Mouse (Mus musculus) Patski (cell line): ENCODE results near the gene Ss18l2. TPM values are rescaled to one million over a fixed set of nuclear protein-coding genes. Genes with fewer than 3 reads are reported as not detected.

ENCODE experiments used
- ATAC-seq: fragments of 100-300 bp; one replicate; pipeline ENCODE4 v1.8.0; 2021
- CTCF ChIA-PET: fragments of 350-600 bp; sonication (Branson Sonifier 250); formaldehyde crosslinking; loops from one replicate; lab custom pipeline; 2022; ENCODE audit warnings: inconsistent platforms; lab: Charles Lee
- POLR2A ChIA-PET: fragments of 350-600 bp; sonication (Branson Sonifier 250); formaldehyde crosslinking; loops from one replicate; lab custom pipeline; 2022; ENCODE audit warnings: antibody characterized with exemption, inconsistent platforms; lab: Charles Lee
- DNase-seq: peaks from one replicate; pipeline ENCODE4 v3.0.0-alpha.2; 2011; ENCODE audit warnings: low read depth, low spot score
- H3K27me3 ChIP-seq: fragments of 371-371 bp; one replicate; pipeline ENCODE4 v1.5.1; 2021
- CTCF ChIP-seq: fragments of 100-300 bp; IDR thresholded peaks from one replicate; pipeline ENCODE4 v1.5.1; 2021
- in situ Hi-C: fragments of 300-500 bp; cut with MboI; formaldehyde crosslinking; loops from 3 replicates; pipeline ENCODE4 v1.11.1; 2018; ENCODE audit warnings: low pct_unique_long_range_greater_than_20kb, mixed read lengths
- polyA plus RNA-seq: library from polyadenylated mRNA; unstranded; gene quantifications from one replicate; pipeline ENCODE4 v1.2.3, GENCODE M21; 2021

Ss18l2 gene
- polyA plus RNA-seq, 1 experiment from 2014 or later = 63.8 TPM

DNA sequence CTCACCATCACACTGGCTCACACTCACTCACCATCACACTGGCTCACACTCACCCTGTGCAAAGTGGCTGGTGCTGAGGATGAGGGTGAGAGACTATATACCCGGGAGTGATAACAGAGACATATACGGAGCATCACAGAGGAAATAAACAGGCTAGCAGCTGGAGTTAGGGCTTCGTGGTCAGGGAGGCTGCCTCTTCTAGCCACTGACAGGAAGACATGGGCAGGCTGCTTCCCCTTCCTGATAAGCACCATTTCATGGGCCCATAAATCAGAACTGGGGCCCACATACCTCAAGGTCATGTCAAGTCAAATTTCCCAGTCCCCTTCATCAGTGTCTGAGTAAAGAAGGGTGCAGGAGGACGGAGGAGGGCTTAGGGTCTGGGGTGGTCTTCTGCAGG, 33.1 kb upstream of the Ss18l2 start:
- no peak for TF ChIP-seq CTCF
- DNase-seq (no peak), ATAC-seq (no peak)
- in situ Hi-C loops = loop anchor here (5.0 kb wide), 1 partner anchor 195 kb away; no protein-coding TSS in a partner anchor
- peaks cover 5% of the 10 kb centered on the region for H3K27me3 ChIP-seq
- ChIA-PET POLR2A (no interaction called here), CTCF (no interaction called here)

DNA sequence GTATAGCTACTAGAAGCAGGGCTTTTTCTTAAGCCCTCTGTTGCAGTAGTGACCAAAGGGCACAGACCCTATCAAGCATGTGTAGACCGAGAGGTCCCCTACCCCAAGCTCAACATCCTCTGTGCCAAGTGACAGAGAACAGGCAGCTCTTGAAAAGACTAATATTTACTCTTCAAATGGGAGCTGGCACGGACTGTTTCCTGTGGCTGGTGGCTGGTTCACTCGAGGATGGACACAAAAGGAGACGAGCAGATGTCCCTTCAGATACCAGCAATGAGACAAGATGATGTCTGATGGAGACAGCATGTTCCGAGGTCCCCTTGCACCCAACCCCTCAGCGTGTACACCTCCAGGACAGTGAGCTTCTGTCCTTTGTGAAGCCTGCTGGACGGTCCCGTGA, 32.7 kb upstream of the Ss18l2 start:
- ChIA-PET POLR2A (no interaction called here), CTCF (no interaction called here)
- no peak for DNase-seq
- H3K27me3 ChIP-seq = peaks cover 5% of the 10 kb centered on the region
- in situ Hi-C loops = loop anchor here (5.0 kb wide), 1 partner anchor 195 kb away; no protein-coding TSS in a partner anchor
- TF ChIP-seq CTCF = no peak
- ATAC-seq = no peak

DNA sequence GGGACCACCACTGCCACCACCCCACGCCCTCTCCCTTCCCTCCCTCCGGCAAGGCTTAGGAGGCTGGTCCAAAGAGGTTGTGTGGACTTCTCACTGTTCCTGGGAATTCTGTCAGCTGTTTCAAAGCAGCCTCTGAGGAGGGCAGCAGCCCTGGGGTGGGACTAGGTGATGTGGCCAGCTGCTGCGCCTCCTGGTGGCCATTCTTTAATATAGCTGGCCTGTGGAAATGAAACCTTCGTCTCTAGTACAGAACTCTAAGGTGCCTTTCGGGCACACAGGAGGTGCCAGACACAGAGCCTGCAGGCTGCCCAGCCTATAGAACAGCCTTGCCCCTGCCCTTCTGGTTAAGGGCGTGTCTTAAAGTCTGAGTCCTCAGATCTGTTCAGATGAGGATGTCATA, 30.6 kb upstream of the Ss18l2 start:
- in situ Hi-C loops = loop anchor here (5.0 kb wide), 1 partner anchor 197 kb away; no protein-coding TSS in a partner anchor
- peak; percentile 91 for TF ChIP-seq CTCF

DNA sequence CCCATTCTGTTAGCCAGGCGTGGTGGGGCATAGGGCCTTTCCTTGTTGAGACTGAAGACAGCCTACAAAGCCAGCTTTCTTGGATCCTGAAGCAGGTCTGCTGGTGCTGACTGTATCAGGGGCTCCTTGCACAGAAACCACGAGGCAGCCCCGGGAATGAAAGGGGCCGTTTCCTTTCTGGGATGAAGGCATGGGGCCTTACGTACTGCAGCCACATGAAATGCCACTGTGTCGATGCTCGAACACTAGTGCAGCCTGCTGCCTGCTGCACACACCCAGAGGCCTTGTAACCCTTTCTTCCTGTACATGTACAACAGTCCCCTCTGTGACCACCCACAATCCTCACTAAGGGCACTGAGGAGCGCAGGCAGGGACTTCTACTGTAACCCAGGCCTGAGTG, 28.9 kb upstream of the Ss18l2 start:
- in situ Hi-C loops = no loop called here
- TF ChIP-seq CTCF = no peak
- no peaks in the 10 kb centered on the region for H3K27me3 ChIP-seq
- no peak for DNase-seq
- ChIA-PET CTCF (no interaction called here), POLR2A (no interaction called here)
- no peak for ATAC-seq

More for the DNA sequence above, 30.6 kb upstream of the Ss18l2 start:
- H3K27me3 ChIP-seq = no peaks in the 10 kb centered on the region
- ChIA-PET POLR2A (no interaction called here), CTCF (interaction anchor here (0.8 to 2.0 kb wide), 4 partner anchors 9 to 202 kb away, joined by 3 to 9 read pairs (median 3); no protein-coding TSS in a partner anchor)
- DNase-seq = no peak
- peak; percentile 20 for ATAC-seq

DNA sequence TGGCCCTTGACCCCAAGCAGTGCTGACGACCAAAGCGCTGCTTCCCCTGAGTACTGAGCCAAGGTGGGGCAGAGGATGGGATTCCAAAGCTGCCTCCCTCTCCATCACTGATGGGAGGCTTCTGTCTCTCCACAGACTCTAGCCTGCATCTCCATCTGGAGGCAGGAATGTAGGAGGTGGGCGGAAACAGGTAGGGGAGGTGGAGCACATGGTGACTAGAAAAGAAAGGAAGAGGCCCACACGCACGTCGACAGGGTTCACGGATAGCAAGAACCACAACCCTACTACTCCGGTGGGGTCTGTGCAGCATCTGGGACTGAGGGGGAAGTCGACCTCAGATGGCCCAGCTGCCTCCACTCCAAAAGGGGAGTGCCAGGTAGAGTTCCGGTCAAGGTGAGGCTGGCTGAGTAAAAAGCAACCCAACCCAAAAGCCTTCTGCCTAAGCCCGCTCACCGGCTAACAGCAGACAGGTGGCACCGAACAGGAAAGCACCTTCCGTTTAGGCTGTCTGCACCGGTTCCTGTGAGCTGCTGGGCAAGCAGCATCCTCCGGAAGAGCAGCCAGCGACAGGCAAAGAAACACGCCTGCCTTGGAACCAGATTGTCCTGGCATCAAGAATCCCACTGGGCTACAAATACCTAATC, 28.0 kb upstream of the Ss18l2 start:
- ATAC-seq (no peak), DNase-seq (no peak)
- in situ Hi-C loops = no loop called here
- ChIA-PET POLR2A (no interaction called here), CTCF (no interaction called here)
- no peaks in the 10 kb centered on the region for H3K27me3 ChIP-seq
- TF ChIP-seq CTCF = no peak

DNA sequence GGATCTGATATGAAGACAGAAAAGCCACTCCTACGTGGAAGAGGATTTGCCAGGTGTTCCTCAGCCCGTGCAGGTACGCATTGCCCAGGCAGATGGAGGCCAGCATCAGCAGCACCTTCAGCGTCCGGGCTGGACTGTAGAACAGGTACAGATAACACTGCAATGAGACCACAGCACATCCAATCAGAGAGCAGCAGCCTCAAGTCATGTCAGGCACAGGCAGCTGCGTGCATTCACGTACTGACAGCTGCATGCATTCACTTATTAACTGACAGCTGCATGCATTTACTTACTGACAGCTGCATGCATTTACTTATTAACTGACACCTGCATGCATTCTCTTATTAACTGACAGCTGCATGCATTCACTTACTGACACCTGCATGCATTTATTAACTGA, 25.4 kb upstream of the Ss18l2 start:
- H3K27me3 ChIP-seq = no peaks in the 10 kb centered on the region
- ATAC-seq (no peak), DNase-seq (no peak)
- POLR2A ChIA-PET = no interaction called here
- in situ Hi-C loops = no loop called here
- CTCF ChIA-PET = interaction anchor here (2.2 kb wide), 1 partner anchor 13 kb away, joined by 5 read pairs; no protein-coding TSS in a partner anchor
- no peak for TF ChIP-seq CTCF

DNA sequence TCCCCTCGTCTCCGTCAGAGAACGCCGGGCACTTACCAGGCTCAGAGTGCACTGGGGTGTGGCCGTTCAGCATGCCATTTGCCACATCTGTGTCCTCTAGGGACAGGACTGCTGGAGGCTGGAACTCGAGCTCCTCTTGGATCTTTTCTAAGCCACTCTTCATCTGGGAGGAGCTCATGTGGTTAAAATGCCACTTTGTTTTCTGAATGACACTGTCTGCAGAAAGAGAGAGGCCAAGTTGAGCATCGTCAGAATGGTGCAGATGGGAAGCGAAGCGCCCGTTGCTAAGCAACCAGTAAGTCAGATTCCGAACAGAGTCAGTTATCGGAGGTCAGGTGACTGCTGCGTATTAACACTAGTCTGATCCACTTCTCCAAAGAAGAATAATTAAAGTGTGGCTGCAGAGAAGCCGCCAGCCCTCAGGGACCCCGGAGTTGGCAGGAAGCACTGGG, 19.9 kb upstream of the Ss18l2 start:
- H3K27me3 ChIP-seq = no peaks in the 10 kb centered on the region
- TF ChIP-seq CTCF = no peak
- no peak for ATAC-seq
- ChIA-PET POLR2A (no interaction called here), CTCF (no interaction called here)
- in situ Hi-C loops = no loop called here
- no peak for DNase-seq

DNA sequence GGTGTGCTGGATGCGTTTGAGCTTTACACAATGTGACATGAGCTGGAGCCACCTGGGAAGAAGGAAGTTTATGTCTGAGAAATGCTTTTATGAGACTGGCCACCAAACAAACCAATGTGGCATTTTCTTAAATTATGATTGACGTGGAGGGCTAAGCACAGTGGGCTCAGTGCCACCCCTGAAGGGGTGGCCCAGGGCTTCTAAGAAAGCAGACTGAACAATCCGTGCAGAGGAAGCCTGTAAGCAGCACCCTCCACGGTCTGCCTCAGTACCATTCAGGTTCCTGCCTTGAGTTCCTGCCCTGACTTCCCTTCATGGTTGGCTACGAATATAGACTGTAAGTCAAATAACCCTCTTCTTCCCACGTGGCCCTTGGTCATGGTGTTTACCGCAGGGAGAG, 19.4 kb upstream of the Ss18l2 start:
- no peak for TF ChIP-seq CTCF
- no peaks in the 10 kb centered on the region for H3K27me3 ChIP-seq
- ChIA-PET POLR2A (no interaction called here), CTCF (no interaction called here)
- ATAC-seq = no peak
- in situ Hi-C loops = no loop called here
- no peak for DNase-seq

DNA sequence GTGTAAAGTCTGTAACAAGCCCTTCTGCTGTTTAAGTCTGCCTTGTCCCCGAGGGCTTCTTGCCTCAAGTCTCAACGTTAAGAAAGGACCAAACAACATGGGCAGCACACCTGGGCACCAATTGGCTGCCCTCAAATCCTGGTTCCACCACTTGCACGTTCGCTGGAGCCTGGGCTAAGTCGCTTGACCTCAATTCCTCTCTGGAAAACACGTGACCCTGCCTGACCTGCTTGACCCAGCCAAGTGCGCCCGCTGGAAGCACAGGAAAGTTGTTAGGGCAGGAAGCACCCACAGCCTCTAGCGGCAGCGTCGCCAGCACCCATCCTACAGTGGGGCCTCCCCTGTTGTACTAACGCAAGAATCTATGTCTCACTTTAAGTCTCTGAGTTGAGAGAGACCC, 15.4 kb upstream of the Ss18l2 start:
- in situ Hi-C loops = loop anchor here (5.0 kb wide), 1 partner anchor 133 kb away; no protein-coding TSS in a partner anchor
- ATAC-seq (no peak), DNase-seq (no peak)
- ChIA-PET POLR2A (no interaction called here), CTCF (no interaction called here)
- H3K27me3 ChIP-seq = no peaks in the 10 kb centered on the region
- TF ChIP-seq CTCF = no peak

DNA sequence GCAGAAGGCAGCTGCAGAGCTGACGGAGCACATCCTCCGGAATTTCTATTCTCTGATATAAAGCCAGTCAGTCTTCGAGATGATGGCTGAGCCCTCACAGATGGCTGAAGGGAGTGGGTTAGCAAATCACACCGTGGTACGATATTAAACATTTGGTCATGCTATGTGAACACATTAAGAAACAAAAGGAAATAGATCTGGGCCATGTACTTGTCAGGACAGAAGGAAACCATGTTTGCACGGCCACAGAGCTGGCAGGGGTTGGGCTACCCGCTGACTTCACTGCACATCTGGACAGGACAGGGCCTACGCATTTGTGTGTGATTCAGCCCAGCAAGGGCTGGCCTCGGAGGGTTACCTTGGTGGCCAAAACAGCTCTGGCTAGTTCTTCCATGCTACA, 13.5 kb upstream of the Ss18l2 start:
- ATAC-seq (no peak), DNase-seq (no peak)
- ChIA-PET POLR2A (no interaction called here), CTCF (interaction anchor here (1.0 kb wide), 1 partner anchor 25 kb away, joined by 3 read pairs; no protein-coding TSS in a partner anchor)
- no peaks in the 10 kb centered on the region for H3K27me3 ChIP-seq
- in situ Hi-C loops = loop anchor here (5.0 kb wide), 1 partner anchor 131 kb away; no protein-coding TSS in a partner anchor
- TF ChIP-seq CTCF = no peak
